Mouse (Mus musculus): ENCODE results near the gene Derl3. TPM values are rescaled to one million over a fixed set of nuclear protein-coding genes. Genes with fewer than 3 reads are reported as not detected.

The Derl3 gene
- polyA plus RNA-seq, 1 experiment, result 0.36 TPM

DNA sequence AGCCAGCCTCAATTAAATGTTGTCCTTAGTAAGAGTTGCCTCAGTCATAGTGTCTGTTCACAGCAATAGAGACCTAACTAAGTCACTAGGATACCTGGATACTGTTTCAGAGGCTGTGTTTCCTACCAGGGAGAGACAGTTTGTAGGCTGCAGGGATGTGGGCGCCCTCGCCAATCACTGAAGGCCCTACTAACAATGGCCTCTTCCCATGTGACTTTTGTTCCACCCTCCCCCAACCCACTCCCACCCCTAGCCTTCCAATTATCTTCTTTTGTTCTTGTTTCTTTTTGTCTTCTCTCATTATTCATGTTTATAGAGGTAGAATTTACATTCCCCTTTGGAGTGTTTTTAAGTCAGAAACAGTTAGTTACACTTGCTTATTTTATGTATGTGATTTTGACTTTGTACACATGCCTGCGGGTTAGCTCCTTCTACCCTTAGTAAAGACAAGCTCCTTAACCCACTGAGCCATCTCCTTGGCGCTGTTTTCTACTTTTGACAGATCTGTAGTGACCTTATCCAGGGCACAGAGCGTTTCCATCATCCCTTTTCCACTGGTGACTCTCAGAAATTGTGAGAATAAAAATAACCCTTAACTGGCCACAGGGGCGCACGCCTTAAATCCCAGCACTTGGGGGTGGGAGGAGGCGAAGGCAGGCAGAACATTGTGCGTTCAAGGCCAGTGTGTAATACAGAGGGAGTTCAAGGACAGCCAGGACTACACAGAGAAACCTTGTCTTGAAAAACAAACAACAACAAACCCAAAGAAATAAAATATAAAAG lies 48.0 kb downstream of the Derl3 start:
- TF ChIP-seq GATA1 (IDR thresholded peaks at IDR 0.05; ENCODE audit: low read length), result no peak

DNA sequence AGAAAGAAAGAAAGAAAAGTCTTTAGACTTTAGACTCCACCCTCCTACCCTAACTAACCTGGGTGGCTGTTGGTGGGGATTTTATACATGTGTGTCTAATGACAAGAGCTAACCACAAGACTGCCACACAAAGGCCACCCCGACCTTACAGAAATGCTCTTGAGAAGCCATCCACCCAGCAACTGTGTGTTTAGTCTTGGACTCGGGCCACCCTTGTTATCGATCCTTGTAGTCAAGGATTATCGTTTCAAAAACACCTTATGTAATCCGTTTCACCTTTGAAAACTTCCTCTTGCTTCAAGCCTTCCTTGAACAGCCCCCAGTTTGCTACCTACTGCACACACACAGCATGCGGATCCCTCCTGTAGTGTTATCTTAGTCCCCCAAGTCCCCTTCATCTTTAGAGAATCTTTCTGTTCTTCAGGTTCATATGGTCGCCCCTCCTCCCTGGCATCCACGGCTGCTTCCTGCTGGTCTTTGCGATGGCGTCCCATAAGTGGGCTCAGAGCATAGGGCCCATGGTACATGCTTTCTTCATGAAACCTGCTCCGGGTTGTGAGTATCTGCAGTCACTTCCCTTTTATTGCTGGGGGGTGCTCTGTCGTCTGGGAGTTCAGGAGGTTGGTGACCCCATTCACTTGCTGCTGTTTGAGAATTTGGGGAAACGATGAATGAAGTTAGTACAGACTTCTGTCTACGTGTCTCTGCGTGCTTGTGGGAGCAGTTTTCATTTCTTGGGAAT lies 49.7 kb downstream of the Derl3 start, which contains the start of gene Vpreb3:
Vpreb3 (plus strand) TSS at position 322 of the 742 bp plus-strand sequence.
- no peak for TF ChIP-seq GATA1 (IDR thresholded peaks at IDR 0.05; ENCODE audit: low read length)

DNA sequence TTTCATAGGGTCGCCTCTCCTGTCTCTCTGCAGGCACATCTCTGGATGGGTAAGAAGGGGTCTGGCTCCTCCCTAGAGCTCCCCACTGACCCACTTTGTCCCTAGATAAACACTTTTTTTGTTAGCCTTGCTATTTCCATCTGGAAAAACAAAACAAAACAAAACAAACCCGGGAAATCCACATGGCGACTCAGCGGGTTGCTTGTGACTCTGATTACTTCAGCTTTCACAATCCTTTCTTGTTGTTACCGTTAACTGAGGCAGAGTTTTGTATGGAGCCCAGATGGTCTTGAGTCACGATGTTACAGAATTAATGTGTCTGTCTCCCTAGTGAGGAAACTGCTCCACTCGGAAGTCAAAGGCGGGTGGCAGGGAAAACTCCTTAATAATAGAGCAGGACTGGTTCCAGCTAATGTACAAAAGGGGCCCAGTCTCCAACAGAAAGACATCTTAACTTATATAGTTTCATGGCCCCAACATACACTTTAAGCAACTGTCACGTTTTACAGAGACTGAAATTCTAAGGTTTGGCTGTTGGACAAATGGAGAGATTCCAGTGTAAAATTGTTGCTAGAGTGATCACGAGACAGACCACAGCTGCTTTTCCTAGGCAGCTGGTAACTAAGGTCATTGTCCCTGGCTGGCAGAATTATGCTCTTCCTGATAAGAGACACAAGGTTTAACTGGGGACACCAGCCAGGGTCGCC lies 51.0 kb downstream of the Derl3 start:
- TF ChIP-seq GATA1 (IDR thresholded peaks at IDR 0.05; ENCODE audit: low read length), result no peak

DNA sequence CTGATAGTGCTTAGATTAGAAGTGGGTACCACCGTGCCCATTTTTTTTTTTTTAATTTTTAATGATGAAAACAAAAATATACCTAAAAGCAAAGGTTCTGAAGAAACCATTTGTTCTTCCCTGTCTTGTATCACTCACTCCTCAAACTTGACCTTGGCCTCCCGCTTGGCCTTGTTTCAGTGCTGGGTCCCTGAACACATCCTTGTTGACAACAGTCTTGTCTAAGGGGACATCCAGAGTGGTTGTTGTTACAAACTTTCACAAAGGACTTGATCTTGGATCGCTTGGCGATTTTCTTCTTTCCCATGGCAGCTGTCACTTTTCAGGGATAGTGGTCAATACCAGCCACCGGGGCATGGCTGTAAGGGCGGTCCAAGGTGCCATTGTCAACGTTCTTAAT lies 52.0 kb downstream of the Derl3 start:
- TF ChIP-seq GATA1 (IDR thresholded peaks at IDR 0.05; ENCODE audit: low read length), result no peak

Other genes starting within 250 kb of the Derl3 start
- 0.04 and 0.05 TPM in 2 replicates for gene Susd2, start 249.4 kb upstream of the Derl3 start, polyA plus RNA-seq (2012)
- 64.0 and 70.9 TPM in 2 replicates for gene Cabin1, start 129.1 kb upstream of the Derl3 start, polyA plus RNA-seq (2012)
- 66.4 and 68.5 TPM in 2 replicates for gene Ddt, start 120.0 kb upstream of the Derl3 start, polyA plus RNA-seq (2012)
- not detected in 2 replicates for gene Gm20441, start 112.5 kb upstream of the Derl3 start, polyA plus RNA-seq (2012)
- gene Gstt3, start 112.0 kb upstream of the Derl3 start, polyA plus RNA-seq (2012), result 0.25 and 0.31 TPM in 2 replicates
- not detected in 2 replicates for gene Gstt1, start 94.8 kb upstream of the Derl3 start, polyA plus RNA-seq (2012)
- not detected in 2 replicates for gene Gstt4, start 70.9 kb upstream of the Derl3 start, polyA plus RNA-seq (2012)
- gene Gstt2, start 56.0 kb upstream of the Derl3 start, polyA plus RNA-seq (2012), result 7.3 and 8.5 TPM in 2 replicates
- gene Mif, start 33.2 kb upstream of the Derl3 start, polyA plus RNA-seq (2012), result 3,863 and 3,963 TPM in 2 replicates
- gene Smarcb1, start 28.2 kb downstream of the Derl3 start, polyA plus RNA-seq (2012), result 253 and 299 TPM in 2 replicates
- gene Chchd10, start 39.7 kb downstream of the Derl3 start, polyA plus RNA-seq (2012), result 585 and 819 TPM in 2 replicates
- 0.12 TPM in 1 of 2 replicates, not detected in the other for gene Mmp11, start 43.1 kb downstream of the Derl3 start, polyA plus RNA-seq (2012)
- gene Gm867, start 47.3 kb downstream of the Derl3 start, polyA plus RNA-seq (2012), result not detected in 2 replicates
- gene Vpreb3, start 49.6 kb downstream of the Derl3 start, polyA plus RNA-seq (2012), result not detected in 2 replicates
- gene Gm5134, start 61.1 kb downstream of the Derl3 start, polyA plus RNA-seq (2012), result not detected in 2 replicates
- gene Zfp280b, start 139.2 kb downstream of the Derl3 start, polyA plus RNA-seq (2012), result 7.0 and 8.8 TPM in 2 replicates
- not detected in 2 replicates for gene Slc5a4b, start 217.5 kb downstream of the Derl3 start, polyA plus RNA-seq (2012)